Mouse (Mus musculus) urinary bladder, postnatal 4 days (tissue): ENCODE measurements around the gene Olfr564.

ENCODE experiments used
- DNase-seq, 2 experiments: peaks; one replicate each; pipeline ENCODE4 v3.0.0; 2021 to 2022; ENCODE audit warnings: low spot score in 2 of 2

Olfr564 gene

GRCm38 (mm10) chr7:102803180-102803579, at the start of gene Olfr564:
Olfr564 (plus strand) TSS chr7:102803480.
- no peak for DNase-seq

DNA sequence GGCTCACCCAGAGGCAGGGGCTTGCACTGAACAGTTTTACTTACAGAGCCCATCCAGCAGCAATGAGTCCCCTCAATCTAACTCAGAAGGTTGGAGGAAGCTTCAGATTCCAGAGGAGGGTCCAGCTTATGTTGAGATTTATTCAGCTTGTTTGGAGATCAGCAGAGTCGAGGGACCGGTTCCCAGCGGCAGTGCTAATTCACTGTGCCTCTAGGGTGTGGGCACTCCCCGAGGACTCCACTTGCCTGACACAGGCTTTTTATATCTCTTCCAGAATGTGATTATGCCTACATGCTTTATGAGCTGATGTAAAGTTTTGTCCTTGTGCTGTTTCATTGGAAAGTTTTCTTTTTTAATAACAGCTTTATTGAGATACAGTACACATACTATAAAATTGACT, 44.0 kb upstream of the Olfr564 start, which contains the start of the genes Olfr560 and Olfr78:
Gene Olfr560, minus strand, starts transcription at position 101 of the 400 bp plus-strand sequence.
Gene Olfr78, minus strand, starts transcription at position 206 of the 400 bp plus-strand sequence.
- no peak for DNase-seq

GRCm38 (mm10) chr7:102770921-102771320, 32.4 kb upstream of the Olfr564 start, which contains the start of gene Olfr561:
Olfr561 (plus strand) TSS chr7:102771221.
- no peak for DNase-seq
